10 mouse cellular contexts compared by ENCODE assay signal in genomic region chr4:82916003-82916677, GRCm38 (mm10). TPM values are rescaled to one million over a fixed set of nuclear protein-coding genes. Genes with fewer than 3 reads are reported as not detected.
DNase-seq lines count a peak whose midpoint lies in the region; ATAC-seq and TF ChIP-seq lines count a peak whose summit lies in the region.
"Had no signal": no experiment of that assay in that cellular context is flagged by ENCODE, and none has a peak within 500 bp of the region (broad histone marks: within the 10 kb centered on the region; RNA-seq: fewer than 3 reads in every experiment).

No protein-coding gene starts in this region.

- 0 out of 2 replicates have a peak overlapping the region, but pooled peaks have one; percentile 15 for H3K27ac ChIP-seq in left cerebral cortex, adult 2 months
- H3K27ac ChIP-seq in heart, embryonic 12.5 days (ENCODE audit: poor library complexity, severe bottlenecking): peak overlapping the region; percentile 20

- peak overlapping the region; percentile 1 for H3K4me3 ChIP-seq in left cerebral cortex, adult 2 months
- no peak overlapping the region for H3K4me3 ChIP-seq in heart, embryonic 12.5 days

- WGBS in heart, embryonic 12.5 days: 52% methylated on average over 14 of the region's 14 CpGs

- intact Hi-C loops in left cerebral cortex, adult 2 months (cut with DNase I): loop anchor here (5.0 kb wide), 1 partner anchor 59 kb away; the partner anchor contains the start of gene Zdhhc21
- intact Hi-C loops in left cerebral cortex, postnatal 36 days (cut with DNase I): no loop called here

- H3K36me3 ChIP-seq in heart, embryonic 12.5 days: peaks cover 16% of the 10 kb centered on the region

- H3K9me3 ChIP-seq in heart, embryonic 12.5 days (replicated peaks): no peaks in the 10 kb centered on the region

- DNase-seq in left cerebral cortex, adult 2 months (ENCODE audit: extremely low spot score in 1 of 2, low spot score in 2 of 2): no peak
- DNase-seq in left cerebral cortex, postnatal 36 days (ENCODE audit: low spot score in 2 of 2): no peak
- peak; percentile 17 for DNase-seq in embryo, embryonic 9.5 days (ENCODE audit: extremely low spot score)
- peak; percentile 23 for DNase-seq in mesoderm, embryonic 11.5 days (ENCODE audit: low read depth, low spot score)
- no peak for DNase-seq in thymus, postnatal 10 days (ENCODE audit: low spot score in 2 of 2)
- DNase-seq in retina, postnatal 1 day: no peak
- no peak for DNase-seq in natural killer cell, adult 2 months (ENCODE audit: low spot score in 2 of 2)

- no peak for ATAC-seq in heart, embryonic 12.5 days (ENCODE audit: insufficient number of reproducible peaks, low FRiP score)

- TF ChIP-seq CTCF in left cerebral cortex, adult 2 months (IDR thresholded peaks at IDR 0.05): no peak

- H3K27me3 ChIP-seq in heart, embryonic 12.5 days (replicated peaks): no peaks in the 10 kb centered on the region

- H3K4me2 ChIP-seq in heart, embryonic 12.5 days: no peak overlapping the region

- no peak overlapping the region for H3K9ac ChIP-seq in heart, embryonic 12.5 days

- peaks cover 5% of the 10 kb centered on the region; the same call in 1 of the 2 replicates for H3K4me1 ChIP-seq in heart, embryonic 12.5 days (replicated peaks)

RNA-seq across cellular contexts. Expression of gene Cer1, which starts 31.2 kb away (rescaled TPM):
- total RNA-seq in left cerebral cortex, adult 2 months (2021): under 1 TPM; 0.19 to 0.52 TPM
- under 1 TPM; 0.29 to 0.42 TPM for total RNA-seq in left cerebral cortex, postnatal 36 days (2021)
- 0.10 TPM in 1 of 2 replicates, not detected in the other for polyA plus RNA-seq in heart, embryonic 12.5 days (2016; fragmentation: Nextera tagmentation; extraction: Ambion mirVana)
- total RNA-seq: layer of hippocampus, adult 18-20 months had no signal
- polyA plus RNA-seq: small intestine, adult 2 months had no signal

RNA-seq across cellular contexts. Expression of gene Zdhhc21, which starts 56.4 kb away (rescaled TPM):
- 10 to 100 TPM; 63.4 to 64.4 TPM for total RNA-seq in left cerebral cortex, adult 2 months (2021)
- total RNA-seq in left cerebral cortex, postnatal 36 days (2021): 10 to 100 TPM; 61.7 to 67.8 TPM
- polyA plus RNA-seq in heart, embryonic 12.5 days (2016; fragmentation: Nextera tagmentation; extraction: Ambion mirVana): 16.6 and 17.7 TPM in 2 replicates

Comparison
In these comparisons a context has a peak if more than half of its experiments do, and no peak if none do; other contexts are left out.
1. DNase-seq: peak in embryo, embryonic 9.5 days (single experiment) and mesoderm, embryonic 11.5 days (single experiment); none in left cerebral cortex, adult 2 months (0 of 2), left cerebral cortex, postnatal 36 days (0 of 2), thymus, postnatal 10 days (0 of 2), retina, postnatal 1 day (single experiment) and natural killer cell, adult 2 months (0 of 2).